In genomic region chr4:133600306-133600705, GRCm38 (mm10) we compare ENCODE assay signal across 8 mouse cellular contexts. TPM values are rescaled to one million over a fixed set of nuclear protein-coding genes. Genes with fewer than 3 reads are reported as not detected.
DNase-seq lines count a peak whose midpoint lies in the region; ATAC-seq and TF ChIP-seq lines count a peak whose summit lies in the region.

No protein-coding gene starts in this region.

- DNase-seq in lung, embryonic 14.5 days, result no peak
- no peak for DNase-seq in lung, postnatal 4 days
- DNase-seq in cerebellum, postnatal 14 days, result no peak
- no peak for DNase-seq in lung, postnatal 10 days
- DNase-seq in kidney, postnatal 10 days, result no peak

- peak overlapping the region; percentile 27; the same call in 1 of the 2 replicates for H3K27ac ChIP-seq in lung, embryonic 14.5 days (ENCODE audit: low read depth)
- H3K27ac ChIP-seq in embryonic facial prominence, embryonic 15.5 days (replicated peaks), result peak overlapping the region; percentile 85
- H3K27ac ChIP-seq in intestine, embryonic 16.5 days (ENCODE audit: low read length), result peak overlapping the region; percentile 98
- no peak overlapping the region for H3K27ac ChIP-seq in neural tube, embryonic 14.5 days (ENCODE audit: low read depth, low read length)

- H3K36me3 ChIP-seq in lung, embryonic 14.5 days (ENCODE audit: insufficient read depth), result peaks cover 18% of the 10 kb centered on the region
- peaks cover 11% of the 10 kb centered on the region for H3K36me3 ChIP-seq in embryonic facial prominence, embryonic 15.5 days
- H3K36me3 ChIP-seq in intestine, embryonic 16.5 days (ENCODE audit: control insufficient read depth, insufficient read depth, low read length), result no peaks in the 10 kb centered on the region
- H3K36me3 ChIP-seq in neural tube, embryonic 14.5 days (ENCODE audit: control insufficient read depth, insufficient read depth, low read length), result no peaks in the 10 kb centered on the region

- H3K4me1 ChIP-seq in lung, embryonic 14.5 days (ENCODE audit: insufficient read depth), result peaks cover 3% of the 10 kb centered on the region; the same call in 1 of the 2 replicates
- H3K4me1 ChIP-seq in embryonic facial prominence, embryonic 15.5 days, result peaks cover 37% of the 10 kb centered on the region
- peaks cover 24% of the 10 kb centered on the region for H3K4me1 ChIP-seq in intestine, embryonic 16.5 days (ENCODE audit: control insufficient read depth, insufficient read depth, low read length)
- H3K4me1 ChIP-seq in neural tube, embryonic 14.5 days (ENCODE audit: control insufficient read depth, insufficient read depth, low read length), result peaks cover 7% of the 10 kb centered on the region; the same call in 1 of the 2 replicates

- WGBS in lung, embryonic 14.5 days, result 11% methylated on average over 9 of the region's 9 CpGs
- WGBS in embryonic facial prominence, embryonic 15.5 days, result 13% methylated on average over 9 of the region's 9 CpGs
- 5% methylated on average over 9 of the region's 9 CpGs for WGBS in intestine, embryonic 16.5 days
- WGBS in neural tube, embryonic 14.5 days, result 13% methylated on average over 9 of the region's 9 CpGs

- H3K9ac ChIP-seq in lung, embryonic 14.5 days, result peak overlapping the region; percentile 53
- peak overlapping the region; percentile 35 for H3K9ac ChIP-seq in embryonic facial prominence, embryonic 15.5 days
- H3K9ac ChIP-seq in intestine, embryonic 16.5 days (ENCODE audit: low read depth, low read length), result peak overlapping the region; percentile 69
- no peak overlapping the region for H3K9ac ChIP-seq in neural tube, embryonic 14.5 days (replicated peaks; ENCODE audit: low read depth, low read length)

- ATAC-seq in lung, embryonic 14.5 days (ENCODE audit: insufficient read depth), result no peak
- no peak for ATAC-seq in embryonic facial prominence, embryonic 15.5 days (ENCODE audit: insufficient number of reproducible peaks, low FRiP score, low TSS enrichment, low read depth)
- no peak for ATAC-seq in intestine, embryonic 16.5 days
- no peak for ATAC-seq in neural tube, embryonic 14.5 days (ENCODE audit: low read depth)

- H3K4me2 ChIP-seq in lung, embryonic 14.5 days, result peak overlapping the region; percentile 85
- peak overlapping the region; percentile 85 for H3K4me2 ChIP-seq in embryonic facial prominence, embryonic 15.5 days (replicated peaks)
- H3K4me2 ChIP-seq in intestine, embryonic 16.5 days (ENCODE audit: low read depth, low read length), result peak overlapping the region; percentile 89
- peak overlapping the region; percentile 60; the same call in 1 of the 2 replicates for H3K4me2 ChIP-seq in neural tube, embryonic 14.5 days (ENCODE audit: low read depth, low read length)

- H3K4me3 ChIP-seq in lung, embryonic 14.5 days (ENCODE audit: low read depth, low read length), result peak overlapping the region; percentile 52
- peak overlapping the region; percentile 56 for H3K4me3 ChIP-seq in embryonic facial prominence, embryonic 15.5 days (replicated peaks)
- H3K4me3 ChIP-seq in intestine, embryonic 16.5 days (ENCODE audit: low read length), result peak overlapping the region; percentile 52
- H3K4me3 ChIP-seq in neural tube, embryonic 14.5 days (ENCODE audit: low read depth, low read length), result peak overlapping the region; percentile 37; the same call in 1 of the 2 replicates

- H3K9me3 ChIP-seq in lung, embryonic 14.5 days (ENCODE audit: low read depth, low read length), result no peaks in the 10 kb centered on the region
- no peaks in the 10 kb centered on the region for H3K9me3 ChIP-seq in embryonic facial prominence, embryonic 15.5 days (replicated peaks)
- no peaks in the 10 kb centered on the region for H3K9me3 ChIP-seq in intestine, embryonic 16.5 days (ENCODE audit: control insufficient read depth, low read length)
- no peaks in the 10 kb centered on the region for H3K9me3 ChIP-seq in neural tube, embryonic 14.5 days (ENCODE audit: control insufficient read depth, low read length)

- TF ChIP-seq CTCF in lung, embryonic 14.5 days (IDR thresholded peaks at IDR 0.05; ENCODE audit: low read depth), result no peak

- H3K27me3 ChIP-seq in lung, embryonic 14.5 days (ENCODE audit: insufficient read depth, low read length), result peaks cover 30% of the 10 kb centered on the region
- H3K27me3 ChIP-seq in embryonic facial prominence, embryonic 15.5 days, result peaks cover 29% of the 10 kb centered on the region
- H3K27me3 ChIP-seq in intestine, embryonic 16.5 days (replicated peaks; ENCODE audit: control insufficient read depth, insufficient read depth, low read length), result peaks cover 5% of the 10 kb centered on the region; the same call in 1 of the 2 replicates
- H3K27me3 ChIP-seq in neural tube, embryonic 14.5 days (ENCODE audit: control insufficient read depth, insufficient read depth, low read length), result peaks cover 36% of the 10 kb centered on the region

RNA-seq across cellular contexts. Expression of gene Sfn, which starts 1.7 kb away (rescaled TPM):
- 10.4 and 10.6 TPM in 2 replicates for polyA plus RNA-seq in lung, embryonic 14.5 days (2014; fragmentation: Nextera tagmentation; extraction: Ambion mirVana)
- 347 and 362 TPM in 2 replicates for polyA plus RNA-seq in embryonic facial prominence, embryonic 15.5 days (2015; fragmentation: Nextera tagmentation; extraction: Ambion mirVana)
- 50.1 and 59.9 TPM in 2 replicates for polyA plus RNA-seq in intestine, embryonic 16.5 days (2015; fragmentation: Nextera tagmentation; extraction: Ambion mirVana)
- 1.4 TPM in 2 replicates for polyA plus RNA-seq in neural tube, embryonic 14.5 days (2014; fragmentation: Nextera tagmentation; extraction: Ambion mirVana)

RNA-seq across cellular contexts. Expression of gene Gpn2, which starts 16.1 kb away (rescaled TPM):
- polyA plus RNA-seq in lung, embryonic 14.5 days (2014; fragmentation: Nextera tagmentation; extraction: Ambion mirVana), result 21.1 and 23.7 TPM in 2 replicates
- polyA plus RNA-seq in embryonic facial prominence, embryonic 15.5 days (2015; fragmentation: Nextera tagmentation; extraction: Ambion mirVana), result 19.2 and 24.9 TPM in 2 replicates
- polyA plus RNA-seq in intestine, embryonic 16.5 days (2015; fragmentation: Nextera tagmentation; extraction: Ambion mirVana), result 17.1 and 17.3 TPM in 2 replicates
- polyA plus RNA-seq in neural tube, embryonic 14.5 days (2014; fragmentation: Nextera tagmentation; extraction: Ambion mirVana), result 17.0 and 18.8 TPM in 2 replicates

RNA-seq across cellular contexts. Expression of gene Gpatch3, which starts 25.8 kb away (rescaled TPM):
- 8.0 and 8.7 TPM in 2 replicates for polyA plus RNA-seq in lung, embryonic 14.5 days (2014; fragmentation: Nextera tagmentation; extraction: Ambion mirVana)
- polyA plus RNA-seq in embryonic facial prominence, embryonic 15.5 days (2015; fragmentation: Nextera tagmentation; extraction: Ambion mirVana), result 7.1 and 7.7 TPM in 2 replicates
- polyA plus RNA-seq in intestine, embryonic 16.5 days (2015; fragmentation: Nextera tagmentation; extraction: Ambion mirVana), result 5.5 and 7.5 TPM in 2 replicates
- 6.4 and 6.7 TPM in 2 replicates for polyA plus RNA-seq in neural tube, embryonic 14.5 days (2014; fragmentation: Nextera tagmentation; extraction: Ambion mirVana)

RNA-seq across cellular contexts. Expression of gene Nr0b2, which starts 47.1 kb away (rescaled TPM):
- polyA plus RNA-seq in lung, embryonic 14.5 days (2014; fragmentation: Nextera tagmentation; extraction: Ambion mirVana), result 0.39 TPM in 1 of 2 replicates, not detected in the other
- 0.15 TPM in 1 of 2 replicates, not detected in the other for polyA plus RNA-seq in embryonic facial prominence, embryonic 15.5 days (2015; fragmentation: Nextera tagmentation; extraction: Ambion mirVana)
- 9.2 and 10.3 TPM in 2 replicates for polyA plus RNA-seq in intestine, embryonic 16.5 days (2015; fragmentation: Nextera tagmentation; extraction: Ambion mirVana)
- polyA plus RNA-seq in neural tube, embryonic 14.5 days (2014; fragmentation: Nextera tagmentation; extraction: Ambion mirVana), result not detected in 2 replicates

RNA-seq across cellular contexts. Expression of gene Zdhhc18, which starts 49.6 kb away (rescaled TPM):
- 5.5 and 9.9 TPM in 2 replicates for polyA plus RNA-seq in lung, embryonic 14.5 days (2014; fragmentation: Nextera tagmentation; extraction: Ambion mirVana)
- 4.6 and 5.4 TPM in 2 replicates for polyA plus RNA-seq in embryonic facial prominence, embryonic 15.5 days (2015; fragmentation: Nextera tagmentation; extraction: Ambion mirVana)
- 1.3 and 1.6 TPM in 2 replicates for polyA plus RNA-seq in intestine, embryonic 16.5 days (2015; fragmentation: Nextera tagmentation; extraction: Ambion mirVana)
- 4.3 and 6.1 TPM in 2 replicates for polyA plus RNA-seq in neural tube, embryonic 14.5 days (2014; fragmentation: Nextera tagmentation; extraction: Ambion mirVana)
